Mouse (Mus musculus) liver, embryonic 15.5 days (tissue): ENCODE data around the gene Cobl. TPM values are rescaled to one million over a fixed set of nuclear protein-coding genes. Genes with fewer than 3 reads are reported as not detected.

Experiments used
- ATAC-seq: fragments of 200-750 bp; cut with Nextera tagmentation; 2 replicates; pipeline ENCODE4 v1.8.0; 2017; ENCODE audit warnings: moderate number of reproducible peaks, mild to moderate bottlenecking, moderate library complexity; ENCODE audit not compliant: insufficient read depth
- H3K27ac ChIP-seq: fragments of 300-500 bp; sonication (generic); replicated peaks from 2 replicates; pipeline ENCODE4 v1.5.1; 2015; ENCODE audit warnings: mild to moderate bottlenecking, inconsistent platforms
- H3K27me3 ChIP-seq: fragments of 300-500 bp; sonication (generic); 2 replicates; pipeline ENCODE4 v1.6.1; 2015; ENCODE audit warnings: mild to moderate bottlenecking, inconsistent platforms
- H3K36me3 ChIP-seq: fragments of 300-500 bp; sonication (generic); replicated peaks from 2 replicates; pipeline ENCODE4 v1.6.1; 2015; ENCODE audit warnings: moderate library complexity, mild to moderate bottlenecking, inconsistent platforms
- H3K4me1 ChIP-seq: fragments of 300-500 bp; sonication (generic); replicated peaks from 2 replicates; pipeline ENCODE4 v1.6.1; 2015; ENCODE audit warnings: inconsistent platforms
- H3K4me2 ChIP-seq: fragments of 300-500 bp; sonication (generic); 2 replicates; pipeline ENCODE4 v1.6.1; 2015; ENCODE audit warnings: moderate library complexity, mild to moderate bottlenecking, inconsistent platforms
- H3K4me3 ChIP-seq: fragments of 300-500 bp; sonication (generic); replicated peaks from 2 replicates; pipeline ENCODE4 v1.5.1; 2015; ENCODE audit warnings: mild to moderate bottlenecking, inconsistent platforms
- H3K9ac ChIP-seq: fragments of 300-500 bp; sonication (generic); 2 replicates; pipeline ENCODE4 v1.6.1; 2015; ENCODE audit warnings: moderate library complexity, mild to moderate bottlenecking, inconsistent platforms
- H3K9me3 ChIP-seq: fragments of 300-500 bp; sonication (generic); replicated peaks from 2 replicates; pipeline ENCODE4 v1.6.1; 2016; ENCODE audit warnings: inconsistent platforms
- WGBS: fragments of 180-500 bp; shearing (Covaris S2); methylation state at CpG from one replicate; pipeline ENCODE4 v1.1.7; 2015; ENCODE audit warnings: mixed read lengths; ENCODE audit not compliant: insufficient replicate concordance; 5-methylcytosine and 5-hydroxymethylcytosine counted together
- polyA plus RNA-seq: library from polyadenylated mRNA; unstranded; fragments of >200 nt; fragmentation: Nextera tagmentation; extraction: Ambion mirVana; gene quantifications from 2 replicates; pipeline ENCODE4 v1.2.1, GENCODE M21; 2015

The Cobl gene
- polyA plus RNA-seq, 1 experiment from 2014 or later = 3.2 TPM

GRCm38 (mm10) chr11:12234876-12235275 lies 229.9 kb downstream of the Cobl start:
- H3K4me3 ChIP-seq = no peak overlapping the region
- H3K36me3 ChIP-seq = no peaks in the 10 kb centered on the region
- H3K4me2 ChIP-seq = no peak overlapping the region
- WGBS = 40% methylated on average over 4 of the region's 4 CpGs
- H3K4me1 ChIP-seq = no peaks in the 10 kb centered on the region
- H3K9ac ChIP-seq = no peak overlapping the region
- no peak for ATAC-seq
- H3K27me3 ChIP-seq = no peaks in the 10 kb centered on the region
- no peaks in the 10 kb centered on the region for H3K9me3 ChIP-seq
- H3K27ac ChIP-seq = no peak overlapping the region

- Histone ChIP-seq H3K4me2 (no peak overlapping the region), H3K4me1 (no peaks in the 10 kb centered on the region), H3K27me3 (no peaks in the 10 kb centered on the region), H3K4me3 (no peak overlapping the region), H3K9me3 (no peaks in the 10 kb centered on the region), H3K27ac (no peak overlapping the region), H3K9ac (no peak overlapping the region), H3K36me3 (no peaks in the 10 kb centered on the region)
- no peak for ATAC-seq
- WGBS = 57% methylated on average over 1 of the region's 1 CpGs
Measured at GRCm38 (mm10) chr11:12234126-12234525, 230.6 kb downstream of the Cobl start.

- no peak overlapping the region for H3K9ac ChIP-seq
- H3K9me3 ChIP-seq = no peaks in the 10 kb centered on the region
- 50% methylated on average over 3 of the region's 3 CpGs for WGBS
- no peak overlapping the region for H3K4me3 ChIP-seq
- H3K27ac ChIP-seq = no peak overlapping the region
- no peaks in the 10 kb centered on the region for H3K36me3 ChIP-seq
- H3K4me1 ChIP-seq = no peaks in the 10 kb centered on the region
- H3K27me3 ChIP-seq = no peaks in the 10 kb centered on the region
- H3K4me2 ChIP-seq = no peak overlapping the region
- ATAC-seq = no peak
Measured at GRCm38 (mm10) chr11:12232743-12233125, 232.0 kb downstream of the Cobl start.

- WGBS = 75% methylated on average over 10 of the region's 10 CpGs
- Histone ChIP-seq H3K4me1 (no peaks in the 10 kb centered on the region), H3K4me2 (no peak overlapping the region), H3K27me3 (no peaks in the 10 kb centered on the region), H3K9me3 (no peaks in the 10 kb centered on the region), H3K36me3 (no peaks in the 10 kb centered on the region), H3K9ac (no peak overlapping the region), H3K27ac (no peak overlapping the region), H3K4me3 (no peak overlapping the region)
- no peak for ATAC-seq
Measured at GRCm38 (mm10) chr11:12232041-12232742, 232.6 kb downstream of the Cobl start.

- no peak overlapping the region for H3K4me2 ChIP-seq
- no peak for ATAC-seq
- no peak overlapping the region for H3K9ac ChIP-seq
- H3K4me1 ChIP-seq = no peaks in the 10 kb centered on the region
- no peaks in the 10 kb centered on the region for H3K36me3 ChIP-seq
- H3K27ac ChIP-seq = no peak overlapping the region
- 46% methylated on average over 6 of the region's 6 CpGs for WGBS
- H3K4me3 ChIP-seq = no peak overlapping the region
- H3K9me3 ChIP-seq = no peaks in the 10 kb centered on the region
- no peaks in the 10 kb centered on the region for H3K27me3 ChIP-seq
Measured at GRCm38 (mm10) chr11:12231481-12232035, 233.2 kb downstream of the Cobl start.

GRCm38 (mm10) chr11:12229411-12229810 lies 235.3 kb downstream of the Cobl start:
- Histone ChIP-seq H3K4me3 (no peak overlapping the region), H3K9me3 (no peaks in the 10 kb centered on the region), H3K4me1 (no peaks in the 10 kb centered on the region), H3K4me2 (no peak overlapping the region), H3K36me3 (no peaks in the 10 kb centered on the region), H3K27me3 (peaks cover 4% of the 10 kb centered on the region; the same call in 1 of the 2 replicates), H3K27ac (no peak overlapping the region), H3K9ac (no peak overlapping the region)
- no peak for ATAC-seq
- WGBS = 64% methylated on average over 7 of the region's 7 CpGs

- Histone ChIP-seq H3K4me2 (no peak overlapping the region), H3K36me3 (no peaks in the 10 kb centered on the region), H3K27me3 (peaks cover 5% of the 10 kb centered on the region; the same call in 1 of the 2 replicates), H3K27ac (no peak overlapping the region), H3K9ac (no peak overlapping the region), H3K4me1 (no peaks in the 10 kb centered on the region), H3K9me3 (no peaks in the 10 kb centered on the region), H3K4me3 (no peak overlapping the region)
- 51% methylated on average over 3 of the region's 3 CpGs for WGBS
- ATAC-seq = no peak
Measured at GRCm38 (mm10) chr11:12227343-12227742, 237.4 kb downstream of the Cobl start.

GRCm38 (mm10) chr11:12219594-12220530 lies 244.9 kb downstream of the Cobl start:
- Histone ChIP-seq H3K4me1 (peaks cover 8% of the 10 kb centered on the region; the same call in 1 of the 2 replicates), H3K9ac (no peak overlapping the region), H3K4me3 (no peak overlapping the region), H3K27me3 (peaks cover 8% of the 10 kb centered on the region; the same call in 1 of the 2 replicates), H3K36me3 (no peaks in the 10 kb centered on the region), H3K9me3 (no peaks in the 10 kb centered on the region), H3K27ac (no peak overlapping the region), H3K4me2 (no peak overlapping the region)
- ATAC-seq = no peak
- WGBS = 43% methylated on average over 4 of the region's 4 CpGs

- Histone ChIP-seq H3K4me2 (no peak overlapping the region), H3K27ac (no peak overlapping the region), H3K4me3 (no peak overlapping the region), H3K4me1 (peaks cover 8% of the 10 kb centered on the region; the same call in 1 of the 2 replicates), H3K9ac (no peak overlapping the region), H3K27me3 (0 out of 2 replicates have a peak, but pooled peaks cover 3% of the 10 kb centered on the region), H3K36me3 (no peaks in the 10 kb centered on the region), H3K9me3 (no peaks in the 10 kb centered on the region)
- 65% methylated on average over 1 of the region's 1 CpGs for WGBS
- ATAC-seq = no peak
Measured at GRCm38 (mm10) chr11:12216897-12217296, 247.9 kb downstream of the Cobl start.

GRCm38 (mm10) chr11:12215582-12215981 lies 249.2 kb downstream of the Cobl start:
- 57% methylated on average over 1 of the region's 1 CpGs for WGBS

GRCm38 (mm10) chr11:12208574-12208973 lies 256.2 kb downstream of the Cobl start:
- Histone ChIP-seq H3K4me2 (no peak overlapping the region), H3K36me3 (no peaks in the 10 kb centered on the region), H3K9me3 (no peaks in the 10 kb centered on the region), H3K4me1 (peaks cover 25% of the 10 kb centered on the region), H3K27ac (no peak overlapping the region), H3K4me3 (no peak overlapping the region), H3K9ac (no peak overlapping the region), H3K27me3 (no peaks in the 10 kb centered on the region)
- no peak for ATAC-seq
- WGBS = 70% methylated on average over 2 of the region's 2 CpGs

More at GRCm38 (mm10) chr11:12215582-12215981, 249.2 kb downstream of the Cobl start:
- H3K4me1 ChIP-seq = peaks cover 8% of the 10 kb centered on the region; the same call in 1 of the 2 replicates
- H3K36me3 ChIP-seq = no peaks in the 10 kb centered on the region
- H3K27ac ChIP-seq = no peak overlapping the region
- H3K4me2 ChIP-seq = no peak overlapping the region
- H3K27me3 ChIP-seq = 0 out of 2 replicates have a peak, but pooled peaks cover 3% of the 10 kb centered on the region
- H3K4me3 ChIP-seq = no peak overlapping the region
- no peaks in the 10 kb centered on the region for H3K9me3 ChIP-seq
- ATAC-seq = peak; percentile 91
- H3K9ac ChIP-seq = no peak overlapping the region
